Mouse (Mus musculus) neural tube, embryonic 14.5 days (tissue): ENCODE results near the gene Usp20. TPM values are rescaled to one million over a fixed set of nuclear protein-coding genes. Genes with fewer than 3 reads are reported as not detected.

ENCODE experiments used
- ATAC-seq: fragments of 200-750 bp; cut with Nextera tagmentation; 2 replicates; pipeline ENCODE4 v1.8.0; 2017; ENCODE audit warnings: low read depth, mild to moderate bottlenecking, moderate TSS enrichment, moderate library complexity
- H3K27ac ChIP-seq: fragments of 300-500 bp; sonication (generic); 2 replicates; pipeline ENCODE4 v1.5.1; 2014; ENCODE audit warnings: low read depth, mild to moderate bottlenecking, control low read depth, low read length, moderate library complexity, mixed read lengths
- H3K27me3 ChIP-seq: fragments of 300-500 bp; sonication (generic); 2 replicates; pipeline ENCODE4 v1.6.1; 2014; ENCODE audit warnings: low read length; ENCODE audit not compliant: control insufficient read depth, insufficient read depth
- H3K36me3 ChIP-seq: fragments of 300-500 bp; sonication (generic); 2 replicates; pipeline ENCODE4 v1.6.1; 2014; ENCODE audit warnings: low read length, mixed read lengths; ENCODE audit not compliant: control insufficient read depth, insufficient read depth
- H3K4me1 ChIP-seq: fragments of 300-500 bp; sonication (generic); 2 replicates; pipeline ENCODE4 v1.6.1; 2014; ENCODE audit warnings: low read length; ENCODE audit not compliant: control insufficient read depth, insufficient read depth
- H3K4me2 ChIP-seq: fragments of 300-500 bp; sonication (generic); 2 replicates; pipeline ENCODE4 v1.6.1; 2014; ENCODE audit warnings: mild to moderate bottlenecking, low read depth, low read length, control low read depth
- H3K4me3 ChIP-seq: fragments of 300-500 bp; sonication (generic); 2 replicates; pipeline ENCODE4 v1.5.1; 2014; ENCODE audit warnings: low read depth, low read length, control low read depth, mixed read lengths
- H3K9ac ChIP-seq: fragments of 300-500 bp; sonication (generic); replicated peaks from 2 replicates; pipeline ENCODE4 v1.6.1; 2014; ENCODE audit warnings: low read depth, mild to moderate bottlenecking, control low read depth, low read length, mixed read lengths
- H3K9me3 ChIP-seq: fragments of 300-500 bp; sonication (generic); 2 replicates; pipeline ENCODE4 v1.6.1; 2016; ENCODE audit warnings: low read length; ENCODE audit not compliant: control insufficient read depth
- WGBS: fragments of 180-500 bp; shearing (Covaris S2); extraction: QIAGEN DNeasy Blood & Tissue Kit; methylation state at CpG from one replicate; pipeline ENCODE4 v1.1.7; 2014; 5-methylcytosine and 5-hydroxymethylcytosine counted together
- polyA plus RNA-seq: library from polyadenylated mRNA; unstranded; fragments of >200 nt; fragmentation: Nextera tagmentation; extraction: Ambion mirVana; gene quantifications from 2 replicates; pipeline ENCODE4 v1.2.1, GENCODE M21; 2014

Usp20 gene
- polyA plus RNA-seq, 1 experiment from 2014 or later: 32.6 TPM

GRCm38 (mm10) chr2:31060787-31061730, 79.0 kb downstream of the Usp20 start:
- H3K4me2 ChIP-seq: no peak overlapping the region
- no peaks in the 10 kb centered on the region for H3K27me3 ChIP-seq
- H3K27ac ChIP-seq: no peak overlapping the region
- ATAC-seq: no peak
- H3K4me3 ChIP-seq: no peak overlapping the region
- H3K9ac ChIP-seq: no peak overlapping the region
- no peaks in the 10 kb centered on the region for H3K4me1 ChIP-seq
- H3K36me3 ChIP-seq: peaks cover under 1% of the 10 kb centered on the region; the same call in 1 of the 2 replicates
- no peaks in the 10 kb centered on the region for H3K9me3 ChIP-seq
- whole genome bisulfite sequencing: 86% methylated on average over 28 of the region's 28 CpGs

- H3K4me2 ChIP-seq: no peak overlapping the region
- no peaks in the 10 kb centered on the region for H3K27me3 ChIP-seq
- H3K9ac ChIP-seq: no peak overlapping the region
- H3K4me1 ChIP-seq: no peaks in the 10 kb centered on the region
- no peak overlapping the region for H3K4me3 ChIP-seq
- no peak overlapping the region for H3K27ac ChIP-seq
- ATAC-seq: no peak
- WGBS: 93% methylated on average over 10 of the region's 10 CpGs
- H3K36me3 ChIP-seq: no peaks in the 10 kb centered on the region; the same call in 1 of the 2 replicates
- H3K9me3 ChIP-seq: no peaks in the 10 kb centered on the region
These were observed 80.0 kb downstream of the Usp20 start for GRCm38 (mm10) chr2:31061868-31062628.

GRCm38 (mm10) chr2:31066019-31066789, 84.1 kb downstream of the Usp20 start:
- H3K9me3 ChIP-seq: no peaks in the 10 kb centered on the region
- no peak overlapping the region for H3K9ac ChIP-seq
- whole genome bisulfite sequencing: 85% methylated on average over 11 of the region's 11 CpGs
- H3K4me1 ChIP-seq: no peaks in the 10 kb centered on the region
- no peak for ATAC-seq
- no peaks in the 10 kb centered on the region for H3K36me3 ChIP-seq
- no peak overlapping the region for H3K4me2 ChIP-seq
- H3K27me3 ChIP-seq: no peaks in the 10 kb centered on the region
- H3K4me3 ChIP-seq: no peak overlapping the region
- H3K27ac ChIP-seq: no peak overlapping the region

- ATAC-seq: no peak
- Histone ChIP-seq H3K36me3 (no peaks in the 10 kb centered on the region), H3K27ac (no peak overlapping the region; the same call in 1 of the 2 replicates), H3K9ac (no peak overlapping the region), H3K4me2 (no peak overlapping the region), H3K9me3 (no peaks in the 10 kb centered on the region), H3K4me3 (no peak overlapping the region), H3K4me1 (no peaks in the 10 kb centered on the region), H3K27me3 (no peaks in the 10 kb centered on the region)
- 76% methylated on average over 13 of the region's 13 CpGs for WGBS
These were observed 85.0 kb downstream of the Usp20 start for GRCm38 (mm10) chr2:31067059-31067595.

- Histone ChIP-seq H3K27me3 (no peaks in the 10 kb centered on the region), H3K9me3 (no peaks in the 10 kb centered on the region), H3K27ac (peak overlapping the region; percentile 49; the same call in 1 of the 2 replicates), H3K4me2 (no peak overlapping the region), H3K4me1 (no peaks in the 10 kb centered on the region), H3K4me3 (no peak overlapping the region), H3K36me3 (no peaks in the 10 kb centered on the region), H3K9ac (no peak overlapping the region)
- 0 out of 2 replicates have a peak, but pooled peaks have one; percentile 17 for ATAC-seq
- 27% methylated on average over 7 of the region's 7 CpGs for WGBS
These were observed 85.7 kb downstream of the Usp20 start for GRCm38 (mm10) chr2:31067696-31068245.

- H3K4me2 ChIP-seq: no peak overlapping the region
- no peaks in the 10 kb centered on the region for H3K27me3 ChIP-seq
- no peaks in the 10 kb centered on the region for H3K4me1 ChIP-seq
- H3K36me3 ChIP-seq: no peaks in the 10 kb centered on the region
- no peaks in the 10 kb centered on the region for H3K9me3 ChIP-seq
- H3K27ac ChIP-seq: peak overlapping the region; percentile 79
- no peak overlapping the region for H3K9ac ChIP-seq
- no peak overlapping the region for H3K4me3 ChIP-seq
- ATAC-seq: peak; percentile 79; the same call in 1 of the 2 replicates
- 3% methylated on average over 13 of the region's 13 CpGs for WGBS
These were observed 86.4 kb downstream of the Usp20 start for GRCm38 (mm10) chr2:31068246-31069113.

GRCm38 (mm10) chr2:31069114-31069445, 87.0 kb downstream of the Usp20 start:
- no peak for ATAC-seq
- 37% methylated on average over 4 of the region's 4 CpGs for WGBS
- no peaks in the 10 kb centered on the region for H3K4me1 ChIP-seq

More at GRCm38 (mm10) chr2:31069114-31069445, 87.0 kb downstream of the Usp20 start:
- H3K9ac ChIP-seq: no peak overlapping the region
- no peaks in the 10 kb centered on the region for H3K9me3 ChIP-seq
- no peaks in the 10 kb centered on the region for H3K27me3 ChIP-seq
- no peaks in the 10 kb centered on the region for H3K36me3 ChIP-seq
- no peak overlapping the region for H3K4me3 ChIP-seq
- H3K27ac ChIP-seq: peak overlapping the region; percentile 79
- H3K4me2 ChIP-seq: no peak overlapping the region
